Mouse (Mus musculus): ENCODE measurements around the gene Zfp955b. TPM values are rescaled to one million over a fixed set of nuclear protein-coding genes. Genes with fewer than 3 reads are reported as not detected.

Gene Zfp955b
- 1 to 10 TPM; 3.2 to 4.4 TPM for total RNA-seq (2023)

DNA sequence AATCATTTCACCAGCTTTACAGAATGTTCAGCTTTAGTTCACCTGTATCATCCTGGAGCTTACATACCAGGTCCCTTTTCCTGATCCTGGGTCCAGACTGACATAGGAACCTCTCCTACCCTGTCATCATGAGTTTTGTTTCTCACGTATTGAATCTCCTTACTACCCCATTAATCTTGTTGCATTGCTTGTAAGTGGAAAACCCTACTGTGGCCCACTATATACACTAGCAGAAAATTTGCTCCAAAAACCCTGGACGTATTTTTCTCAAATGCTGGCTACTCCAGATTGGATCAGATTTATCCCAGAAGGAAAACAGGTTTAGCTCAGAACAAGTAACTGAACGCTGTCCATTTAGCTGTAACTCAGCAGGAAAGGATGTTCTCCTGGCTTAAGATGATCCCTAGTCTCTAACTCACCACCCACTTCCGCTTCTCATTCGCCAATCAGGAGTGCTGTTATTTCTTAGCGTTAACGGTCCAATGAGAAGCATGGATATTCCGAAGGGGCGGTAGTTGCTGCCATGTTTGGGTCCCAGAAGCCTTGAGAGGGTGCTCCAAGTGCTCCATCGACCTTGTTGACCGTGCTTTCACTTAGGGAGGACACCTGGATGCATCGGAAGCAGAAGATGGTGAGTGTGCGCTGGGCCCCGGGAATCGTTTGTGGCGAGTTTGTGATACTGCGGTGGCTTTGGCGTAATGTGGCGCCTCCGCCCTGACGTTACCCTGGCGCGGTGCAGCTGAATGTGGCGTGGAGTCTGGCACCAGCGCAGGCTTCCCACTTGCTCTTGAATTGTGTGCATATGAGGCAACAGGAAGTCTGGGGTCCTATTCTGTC, at the start of gene Zfp955b:
Gene Zfp955b, plus strand, starts transcription at position 506 of the 837 bp plus-strand sequence.

DNA sequence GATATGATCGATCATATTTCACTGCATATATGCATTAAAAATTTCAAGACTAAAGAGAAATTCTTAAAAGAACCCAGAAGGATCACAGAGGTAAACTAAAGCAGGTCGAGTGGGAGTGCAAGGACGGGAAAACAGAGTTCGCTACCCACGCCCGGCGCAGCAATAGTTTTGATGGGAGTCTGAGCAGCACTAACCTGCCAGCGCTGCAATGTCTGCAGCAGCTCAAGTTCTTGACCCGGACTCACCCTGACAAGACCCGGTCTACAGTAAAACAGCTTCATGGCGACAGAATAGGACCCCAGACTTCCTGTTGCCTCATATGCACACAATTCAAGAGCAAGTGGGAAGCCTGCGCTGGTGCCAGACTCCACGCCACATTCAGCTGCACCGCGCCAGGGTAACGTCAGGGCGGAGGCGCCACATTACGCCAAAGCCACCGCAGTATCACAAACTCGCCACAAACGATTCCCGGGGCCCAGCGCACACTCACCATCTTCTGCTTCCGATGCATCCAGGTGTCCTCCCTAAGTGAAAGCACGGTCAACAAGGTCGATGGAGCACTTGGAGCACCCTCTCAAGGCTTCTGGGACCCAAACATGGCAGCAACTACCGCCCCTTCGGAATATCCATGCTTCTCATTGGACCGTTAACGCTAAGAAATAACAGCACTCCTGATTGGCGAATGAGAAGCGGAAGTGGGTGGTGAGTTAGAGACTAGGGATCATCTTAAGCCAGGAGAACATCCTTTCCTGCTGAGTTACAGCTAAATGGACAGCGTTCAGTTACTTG, 34.6 kb upstream of the Zfp955b start, which contains the start of gene Zfp955a:
Gene Zfp955a, minus strand, starts transcription at position 616 of the 789 bp plus-strand sequence.

DNA sequence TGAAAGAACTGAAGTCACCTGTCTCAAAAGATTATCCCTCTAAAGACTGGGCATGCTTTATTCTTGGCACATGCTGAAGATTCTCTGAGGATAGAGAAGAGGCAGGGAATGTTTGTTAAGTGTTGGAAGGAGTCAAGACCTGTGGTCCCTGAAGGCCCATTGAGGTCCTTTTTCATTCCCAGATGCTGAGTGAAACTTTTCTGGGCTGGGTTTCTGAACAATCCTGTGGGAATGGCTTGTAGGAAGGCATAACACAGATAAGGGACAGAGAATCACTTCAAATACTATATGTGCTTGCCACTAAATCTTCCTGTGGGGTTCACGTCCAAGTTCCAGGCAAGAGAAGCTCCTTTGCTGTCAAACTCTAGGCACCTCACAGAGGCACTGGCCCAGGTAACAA, 25.0 kb upstream of the Zfp955b start, which contains the start of gene Olfr63:
Gene Olfr63, plus strand, starts transcription at position 301 of the 400 bp plus-strand sequence.

Other genes with a start within 250 kb of the Zfp955b start
- not detected for gene 4921501E09Rik, start 221.5 kb upstream of the Zfp955b start, total RNA-seq (2023)
- gene Zfp563, start 200.2 kb upstream of the Zfp955b start, total RNA-seq (2023): 1 to 10 TPM; 2.6 to 2.7 TPM
- gene Morc2b, start 149.9 kb upstream of the Zfp955b start, total RNA-seq (2023): not detected
- not detected for gene Olfr55, start 121.1 kb upstream of the Zfp955b start, total RNA-seq (2023)
- gene Olfr239, start 98.2 kb upstream of the Zfp955b start, total RNA-seq (2023): not detected
- gene Olfr1564, start 67.9 kb upstream of the Zfp955b start, total RNA-seq (2023): not detected
- gene Zfp955a, start 34.4 kb upstream of the Zfp955b start, total RNA-seq (2023): 1 to 10 TPM; 4.7 to 5.0 TPM
- gene Olfr63, start 24.9 kb upstream of the Zfp955b start, total RNA-seq (2023): under 1 TPM; 0.13 to 0.15 TPM
- 1 to 10 TPM; 4.9 to 8.2 TPM for gene Zfp81, start 69.3 kb downstream of the Zfp955b start, total RNA-seq (2023)
- 1 to 10 TPM; 3.4 to 4.3 TPM for gene Zfp101, start 105.1 kb downstream of the Zfp955b start, total RNA-seq (2023)
- not detected for gene Actl9, start 143.4 kb downstream of the Zfp955b start, total RNA-seq (2023)
- gene Adamts10, start 234.7 kb downstream of the Zfp955b start, total RNA-seq (2023): 100 to 1,000 TPM in 1 of 2 experiments, 10 to 100 TPM in 1; 76.0 to 104 TPM